8 mouse cellular contexts compared by ENCODE assay signal in the genomic region with DNA sequence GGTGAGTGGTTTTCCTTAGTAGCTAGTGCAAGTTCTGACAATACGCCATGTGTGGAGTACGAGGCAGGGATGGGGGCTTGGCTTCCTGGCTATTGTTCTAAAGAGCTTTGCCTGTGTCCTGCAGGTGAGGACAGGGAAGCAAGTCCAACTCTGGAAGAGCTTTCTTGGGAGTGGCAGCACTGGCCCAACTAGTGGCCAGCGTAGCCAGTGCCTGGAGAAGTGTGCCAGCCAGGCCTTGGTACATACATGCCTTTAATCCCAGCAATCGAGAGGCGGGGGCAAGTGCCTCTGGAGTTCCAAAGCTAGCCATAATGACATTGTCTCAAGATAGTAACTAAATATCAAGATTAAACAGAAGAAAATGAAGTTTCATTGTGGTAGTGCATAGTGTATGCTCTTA. TPM values are rescaled to one million over a fixed set of nuclear protein-coding genes. Genes with fewer than 3 reads are reported as not detected.
DNase-seq lines count a peak whose midpoint lies in the region; ATAC-seq and TF ChIP-seq lines count a peak whose summit lies in the region.

No protein-coding gene starts in this region.

- H3K36me3 ChIP-seq in lung, postnatal 0 days (ENCODE audit: insufficient read depth, low read length), result no peaks in the 10 kb centered on the region; the same call in 1 of the 2 replicates
- H3K36me3 ChIP-seq in embryonic facial prominence, embryonic 10.5 days (replicated peaks), result peaks cover 28% of the 10 kb centered on the region
- H3K36me3 ChIP-seq in hindbrain, embryonic 10.5 days, result peaks cover 24% of the 10 kb centered on the region
- peaks cover 6% of the 10 kb centered on the region for H3K36me3 ChIP-seq in liver, postnatal 0 days (replicated peaks; ENCODE audit: insufficient read depth, low read length)

- H3K9ac ChIP-seq in lung, postnatal 0 days (replicated peaks; ENCODE audit: low read depth), result no peak overlapping the region
- no peak overlapping the region for H3K9ac ChIP-seq in liver, postnatal 0 days (replicated peaks)

- peak; percentile 9; the same call in 1 of the 2 replicates for TF ChIP-seq CTCF in lung, postnatal 0 days (IDR thresholded peaks at IDR 0.05)
- TF ChIP-seq CTCF in liver, postnatal 0 days (IDR thresholded peaks at IDR 0.05; ENCODE audit: low read depth), result no peak

- H3K27me3 ChIP-seq in lung, postnatal 0 days (replicated peaks; ENCODE audit: insufficient read depth, low read length), result no peaks in the 10 kb centered on the region
- no peaks in the 10 kb centered on the region for H3K27me3 ChIP-seq in embryonic facial prominence, embryonic 10.5 days (replicated peaks; ENCODE audit: low read depth, poor library complexity, severe bottlenecking)
- H3K27me3 ChIP-seq in hindbrain, embryonic 10.5 days (ENCODE audit: insufficient read depth, poor library complexity, severe bottlenecking), result no peaks in the 10 kb centered on the region
- no peaks in the 10 kb centered on the region for H3K27me3 ChIP-seq in liver, postnatal 0 days (ENCODE audit: insufficient read depth, low read length)

- 0 out of 2 replicates have a peak, but pooled peaks cover 4% of the 10 kb centered on the region for H3K4me1 ChIP-seq in lung, postnatal 0 days (ENCODE audit: insufficient read depth, low read depth, low read length)
- peaks cover 36% of the 10 kb centered on the region for H3K4me1 ChIP-seq in embryonic facial prominence, embryonic 10.5 days
- H3K4me1 ChIP-seq in hindbrain, embryonic 10.5 days (replicated peaks), result peaks cover 29% of the 10 kb centered on the region
- peaks cover 5% of the 10 kb centered on the region for H3K4me1 ChIP-seq in liver, postnatal 0 days (ENCODE audit: insufficient read depth)

- WGBS in lung, postnatal 0 days, result 60% methylated on average over 5 of the region's 5 CpGs
- 67% methylated on average over 5 of the region's 5 CpGs for WGBS in embryonic facial prominence, embryonic 10.5 days
- WGBS in hindbrain, embryonic 10.5 days, result 65% methylated on average over 5 of the region's 5 CpGs
- WGBS in liver, postnatal 0 days (ENCODE audit: insufficient replicate concordance), result 73% methylated on average over 5 of the region's 5 CpGs

- TF ChIP-seq EP300 in lung, postnatal 0 days (IDR thresholded peaks at IDR 0.05), result no peak
- no peak for TF ChIP-seq EP300 in liver, postnatal 0 days (IDR thresholded peaks at IDR 0.05; ENCODE audit: low read depth)

- no peaks in the 10 kb centered on the region for H3K9me3 ChIP-seq in lung, postnatal 0 days (ENCODE audit: low read length)
- H3K9me3 ChIP-seq in embryonic facial prominence, embryonic 10.5 days, result no peaks in the 10 kb centered on the region
- no peaks in the 10 kb centered on the region for H3K9me3 ChIP-seq in hindbrain, embryonic 10.5 days
- no peaks in the 10 kb centered on the region for H3K9me3 ChIP-seq in liver, postnatal 0 days (ENCODE audit: low read length)

- no peak overlapping the region for H3K4me3 ChIP-seq in lung, postnatal 0 days (ENCODE audit: low read depth, low read length)
- peak overlapping the region; percentile 67 for H3K4me3 ChIP-seq in embryonic facial prominence, embryonic 10.5 days
- peak overlapping the region; percentile 63 for H3K4me3 ChIP-seq in hindbrain, embryonic 10.5 days
- no peak overlapping the region for H3K4me3 ChIP-seq in liver, postnatal 0 days (ENCODE audit: low read depth, low read length)

- ATAC-seq in lung, postnatal 0 days, result no peak
- no peak for ATAC-seq in liver, postnatal 0 days
- ATAC-seq in frontal cortex, adult (ENCODE audit: low TSS enrichment), result no peak

- H3K4me2 ChIP-seq in lung, postnatal 0 days (replicated peaks; ENCODE audit: low read depth, low read length), result no peak overlapping the region; the same call in 1 of the 2 replicates
- H3K4me2 ChIP-seq in liver, postnatal 0 days (ENCODE audit: low read depth, low read length), result peak overlapping the region; percentile 75; the same call in 1 of the 2 replicates

- H3K27ac ChIP-seq in lung, postnatal 0 days (ENCODE audit: low read length), result peak overlapping the region; percentile 8; the same call in 1 of the 2 replicates
- peak overlapping the region; percentile 98 for H3K27ac ChIP-seq in embryonic facial prominence, embryonic 10.5 days (replicated peaks)
- H3K27ac ChIP-seq in hindbrain, embryonic 10.5 days, result peak overlapping the region; percentile 98
- peak overlapping the region; percentile 13 for H3K27ac ChIP-seq in liver, postnatal 0 days (ENCODE audit: low read depth)

- DNase-seq in lung, postnatal 0 days (ENCODE audit: low spot score), result peak; percentile 11
- no peak for DNase-seq in lung, postnatal 25 days (ENCODE audit: low spot score)
- no peak for DNase-seq in embryonic facial prominence, embryonic 10.5 days (ENCODE audit: low spot score)
- DNase-seq in hindbrain, embryonic 10.5 days (ENCODE audit: low spot score), result no peak
- DNase-seq in liver, postnatal 0 days, result no peak
- no peak for DNase-seq in embryo, embryonic 11 days
- no peak for DNase-seq in urinary bladder, adult 2 months (ENCODE audit: low spot score)

RNA-seq across cellular contexts. Expression of gene Ssmem1, which starts 0.6 kb away (rescaled TPM):
- 0.12 TPM in 1 of 2 replicates, not detected in the other for polyA plus RNA-seq in lung, postnatal 0 days (2015; fragmentation: Nextera tagmentation; extraction: Ambion mirVana)
- polyA plus RNA-seq in embryonic facial prominence, embryonic 10.5 days (2016; fragmentation: Nextera tagmentation; extraction: Ambion mirVana), result 0.19 and 0.40 TPM in 2 replicates
- polyA plus RNA-seq in hindbrain, embryonic 10.5 days (2016; fragmentation: Nextera tagmentation; extraction: Ambion mirVana), result 0.34 and 0.35 TPM in 2 replicates
- not detected in 2 replicates for polyA plus RNA-seq in liver, postnatal 0 days (2015; fragmentation: Nextera tagmentation; extraction: Ambion mirVana)
- 0.04 and 0.07 TPM in 2 replicates for polyA plus RNA-seq in urinary bladder, adult 2 months (2012; rRNA removed)

RNA-seq across cellular contexts. Expression of gene Tmem209, which starts 0.7 kb away (rescaled TPM):
- polyA plus RNA-seq in lung, postnatal 0 days (2015; fragmentation: Nextera tagmentation; extraction: Ambion mirVana), result 14.6 TPM in 2 replicates
- 41.3 and 45.7 TPM in 2 replicates for polyA plus RNA-seq in embryonic facial prominence, embryonic 10.5 days (2016; fragmentation: Nextera tagmentation; extraction: Ambion mirVana)
- 38.3 and 40.3 TPM in 2 replicates for polyA plus RNA-seq in hindbrain, embryonic 10.5 days (2016; fragmentation: Nextera tagmentation; extraction: Ambion mirVana)
- polyA plus RNA-seq in liver, postnatal 0 days (2015; fragmentation: Nextera tagmentation; extraction: Ambion mirVana), result 10.8 and 12.6 TPM in 2 replicates
- polyA plus RNA-seq in urinary bladder, adult 2 months (2012; rRNA removed), result 23.8 and 26.2 TPM in 2 replicates

RNA-seq across cellular contexts. Expression of gene Cpa2, which starts 31.1 kb away (rescaled TPM):
- 2.7 and 3.0 TPM in 2 replicates for polyA plus RNA-seq in lung, postnatal 0 days (2015; fragmentation: Nextera tagmentation; extraction: Ambion mirVana)
- 18.9 and 22.0 TPM in 2 replicates for polyA plus RNA-seq in embryonic facial prominence, embryonic 10.5 days (2016; fragmentation: Nextera tagmentation; extraction: Ambion mirVana)
- 19.6 and 20.0 TPM in 2 replicates for polyA plus RNA-seq in hindbrain, embryonic 10.5 days (2016; fragmentation: Nextera tagmentation; extraction: Ambion mirVana)
- polyA plus RNA-seq in liver, postnatal 0 days (2015; fragmentation: Nextera tagmentation; extraction: Ambion mirVana), result 0.63 and 2.1 TPM in 2 replicates
- 0.16 and 0.18 TPM in 2 replicates for polyA plus RNA-seq in urinary bladder, adult 2 months (2012; rRNA removed)

RNA-seq across cellular contexts. Expression of gene Cpa4, which starts 57.9 kb away (rescaled TPM):
- polyA plus RNA-seq in lung, postnatal 0 days (2015; fragmentation: Nextera tagmentation; extraction: Ambion mirVana), result 0.05 and 0.07 TPM in 2 replicates
- polyA plus RNA-seq in embryonic facial prominence, embryonic 10.5 days (2016; fragmentation: Nextera tagmentation; extraction: Ambion mirVana), result 0.85 and 1.1 TPM in 2 replicates
- 1.4 and 2.5 TPM in 2 replicates for polyA plus RNA-seq in hindbrain, embryonic 10.5 days (2016; fragmentation: Nextera tagmentation; extraction: Ambion mirVana)
- 0.05 TPM in 1 of 2 replicates, not detected in the other for polyA plus RNA-seq in liver, postnatal 0 days (2015; fragmentation: Nextera tagmentation; extraction: Ambion mirVana)
- polyA plus RNA-seq in urinary bladder, adult 2 months (2012; rRNA removed), result not detected in 2 replicates

Comparison
In these comparisons a context has a peak if more than half of its experiments do, and no peak if none do; other contexts are left out.
1. H3K27ac ChIP-seq: peak in every context shown above with its lines; median percentile 98 in embryonic facial prominence, embryonic 10.5 days; 98 in hindbrain, embryonic 10.5 days; 13 in liver, postnatal 0 days; 8 in lung, postnatal 0 days.
2. H3K4me3 ChIP-seq: peak in embryonic facial prominence, embryonic 10.5 days (single experiment) and hindbrain, embryonic 10.5 days (single experiment); none in lung, postnatal 0 days (single experiment) and liver, postnatal 0 days (single experiment).